Mouse (Mus musculus): ENCODE results near the gene 0610037L13Rik. TPM values are rescaled to one million over a fixed set of nuclear protein-coding genes. Genes with fewer than 3 reads are reported as not detected.

0610037L13Rik gene
- polyA plus RNA-seq, 1 experiment, result not detected

DNA sequence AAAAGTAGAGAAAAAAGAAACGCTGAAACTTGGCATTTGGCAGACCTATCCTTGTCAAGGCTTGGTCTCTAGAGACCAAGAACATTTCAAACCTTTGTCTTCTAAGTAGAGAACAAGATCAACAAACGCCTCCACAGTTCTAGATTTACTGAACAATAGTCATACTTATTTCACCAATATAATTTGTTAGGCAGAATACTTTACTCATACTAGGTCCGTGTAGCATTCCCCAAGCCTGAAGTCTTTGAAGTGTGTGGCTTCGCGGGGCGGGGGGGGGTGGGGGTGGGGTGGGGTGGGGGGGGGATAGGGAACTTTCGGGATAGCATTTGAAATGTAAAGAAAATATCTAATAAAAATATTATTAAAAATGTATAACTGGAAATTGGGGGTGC is 34.2 kb downstream of the 0610037L13Rik start:
- Histone ChIP-seq H3K4me3 (ENCODE audit: insufficient read depth, low read depth, low read length) (0 out of 2 replicates have a peak overlapping the region, but pooled peaks have one; percentile 53), H3K27ac (ENCODE audit: insufficient read depth, low read depth, low read length) (no peak overlapping the region), H3K4me1 (ENCODE audit: control insufficient read depth, insufficient read depth, low read length) (peaks cover 7% of the 10 kb centered on the region; the same call in 1 of the 2 replicates)
- 28% methylated on average over 7 of the region's 7 CpGs for WGBS
- no peak for TF ChIP-seq CTCF (IDR thresholded peaks at IDR 0.05; ENCODE audit: insufficient read depth, low read depth, low read length)
- no peak for TF ChIP-seq POLR2A (IDR thresholded peaks at IDR 0.05; ENCODE audit: insufficient read depth, low read depth, low read length)

DNA sequence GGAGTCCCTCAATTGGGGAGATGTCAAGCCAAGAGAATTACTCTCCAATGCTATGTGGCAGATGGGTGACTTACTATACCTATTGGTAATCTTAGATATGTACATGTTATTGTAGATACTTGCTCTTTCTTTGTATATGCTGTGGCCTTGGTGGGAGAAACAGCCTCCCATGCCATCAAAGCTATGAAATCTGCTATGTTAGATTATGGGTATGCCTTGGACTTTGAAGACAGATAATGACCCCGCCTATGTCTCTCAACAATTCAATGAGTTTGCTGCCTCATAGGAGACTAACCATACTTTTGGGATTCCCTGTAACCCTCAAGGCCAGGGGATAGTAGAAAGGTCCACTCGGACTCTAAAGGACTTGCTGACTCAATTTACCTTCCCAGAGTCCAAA is 38.7 kb downstream of the 0610037L13Rik start:
- H3K4me1 ChIP-seq (ENCODE audit: control insufficient read depth, insufficient read depth, low read length), result peaks cover 3% of the 10 kb centered on the region; the same call in 1 of the 2 replicates
- no peak for TF ChIP-seq POLR2A (IDR thresholded peaks at IDR 0.05; ENCODE audit: insufficient read depth, low read depth, low read length)
- TF ChIP-seq CTCF (IDR thresholded peaks at IDR 0.05; ENCODE audit: insufficient read depth, low read depth, low read length), result no peak
- no peak overlapping the region for H3K27ac ChIP-seq (ENCODE audit: insufficient read depth, low read depth, low read length)
- no peak overlapping the region for H3K4me3 ChIP-seq (ENCODE audit: insufficient read depth, low read depth, low read length)
- 73% methylated on average over 2 of the region's 2 CpGs for WGBS

DNA sequence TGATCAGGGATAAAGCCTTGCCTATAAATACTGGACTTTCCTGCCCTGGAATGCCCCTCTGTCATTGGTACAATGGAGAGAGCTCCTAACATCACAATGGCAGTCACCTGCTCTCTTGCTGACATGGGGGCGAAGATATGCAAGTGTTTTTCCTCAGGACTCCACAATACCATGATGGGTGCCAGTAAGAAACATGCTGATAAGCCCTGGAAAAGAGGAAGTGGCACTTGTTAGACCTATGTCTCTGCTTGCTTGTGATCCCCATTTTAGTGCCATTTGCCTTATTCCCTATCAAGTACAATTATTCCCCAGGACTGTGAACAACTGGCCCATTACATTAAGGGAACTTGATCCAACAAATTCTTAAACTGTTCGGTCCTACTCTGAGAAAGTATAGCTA is 39.1 kb downstream of the 0610037L13Rik start:
- TF ChIP-seq CTCF (IDR thresholded peaks at IDR 0.05; ENCODE audit: insufficient read depth, low read depth, low read length), result no peak
- TF ChIP-seq POLR2A (IDR thresholded peaks at IDR 0.05; ENCODE audit: insufficient read depth, low read depth, low read length), result no peak
- Histone ChIP-seq H3K27ac (ENCODE audit: insufficient read depth, low read depth, low read length) (no peak overlapping the region), H3K4me3 (ENCODE audit: insufficient read depth, low read depth, low read length) (no peak overlapping the region)

DNA sequence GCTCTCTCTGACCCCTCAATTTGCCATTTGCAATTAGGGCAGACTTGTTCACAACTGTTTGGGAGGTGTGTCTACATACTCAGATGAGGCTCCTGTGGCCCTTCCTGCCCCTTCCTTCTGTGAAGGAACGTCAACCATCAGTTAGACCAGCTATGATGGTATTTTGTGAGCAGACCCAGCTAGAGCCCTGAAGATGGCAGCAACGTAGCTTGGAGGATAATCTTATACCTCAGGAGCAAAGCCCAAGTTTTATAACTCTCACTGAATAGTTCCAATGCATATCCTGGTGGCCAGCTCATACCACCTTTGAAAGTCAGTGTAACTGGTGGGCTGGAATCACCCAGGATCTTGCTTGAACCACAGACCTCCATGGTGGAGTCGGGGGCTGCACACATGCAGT is 41.8 kb downstream of the 0610037L13Rik start:
- Histone ChIP-seq H3K4me3 (ENCODE audit: insufficient read depth, low read depth, low read length) (no peak overlapping the region), H3K27ac (ENCODE audit: insufficient read depth, low read depth, low read length) (no peak overlapping the region), H3K4me1 (ENCODE audit: control insufficient read depth, insufficient read depth, low read length) (no peaks in the 10 kb centered on the region)
- WGBS, result 83% methylated on average over 3 of the region's 3 CpGs
- TF ChIP-seq POLR2A (IDR thresholded peaks at IDR 0.05; ENCODE audit: insufficient read depth, low read depth, low read length) (no peak), CTCF (IDR thresholded peaks at IDR 0.05; ENCODE audit: insufficient read depth, low read depth, low read length) (no peak)

More for the DNA sequence above, 39.1 kb downstream of the 0610037L13Rik start:
- H3K4me1 ChIP-seq (ENCODE audit: control insufficient read depth, insufficient read depth, low read length), result no peaks in the 10 kb centered on the region
- WGBS, result 93% methylated on average over 2 of the region's 2 CpGs

DNA sequence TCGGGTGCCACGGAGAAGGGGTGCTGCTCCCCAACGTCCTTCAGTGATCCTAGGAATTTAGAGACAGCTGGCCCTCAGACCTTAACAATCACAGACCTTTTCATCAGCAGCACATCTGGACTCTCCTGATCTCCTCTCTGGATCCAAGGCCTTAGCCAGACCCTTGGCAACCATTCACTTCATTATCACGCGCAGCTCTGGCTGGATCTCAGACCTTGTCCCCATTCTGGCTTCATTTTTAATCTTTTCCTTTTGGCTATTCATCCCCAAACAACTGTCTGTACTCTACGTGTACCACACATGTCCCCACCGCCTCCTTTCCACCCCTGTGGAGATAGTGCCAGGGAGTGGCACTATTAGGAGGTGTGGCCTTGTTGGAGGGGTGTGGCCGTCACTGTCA is 43.6 kb downstream of the 0610037L13Rik start:
- Histone ChIP-seq H3K4me1 (ENCODE audit: control insufficient read depth, insufficient read depth, low read length) (peaks cover 7% of the 10 kb centered on the region; the same call in 1 of the 2 replicates), H3K27ac (ENCODE audit: insufficient read depth, low read depth, low read length) (no peak overlapping the region), H3K4me3 (ENCODE audit: insufficient read depth, low read depth, low read length) (no peak overlapping the region)
- WGBS, result 86% methylated on average over 8 of the region's 8 CpGs
- no peak for TF ChIP-seq CTCF (IDR thresholded peaks at IDR 0.05; ENCODE audit: insufficient read depth, low read depth, low read length)

DNA sequence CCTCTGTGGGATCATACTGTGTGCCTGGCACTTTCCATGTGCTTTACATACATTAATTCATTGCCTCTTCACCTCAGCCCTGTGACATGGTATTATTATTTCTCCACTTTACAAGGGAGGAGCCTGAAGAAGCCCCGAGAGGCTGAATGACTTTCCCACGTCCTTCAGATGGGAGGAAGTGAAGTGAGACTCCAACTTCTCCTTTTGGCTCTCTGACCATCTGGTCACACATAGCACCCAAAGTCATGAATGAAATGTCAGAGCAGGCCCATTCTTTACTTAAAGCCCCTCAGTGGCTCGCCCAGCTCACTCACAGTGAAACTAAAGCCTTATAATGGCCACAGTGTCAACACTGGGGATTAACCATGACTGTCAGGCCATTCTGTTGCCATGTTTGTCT is 45.6 kb downstream of the 0610037L13Rik start:
- Histone ChIP-seq H3K27ac (ENCODE audit: insufficient read depth, low read depth, low read length) (no peak overlapping the region), H3K4me1 (ENCODE audit: control insufficient read depth, insufficient read depth, low read length) (peaks cover 10% of the 10 kb centered on the region; the same call in 1 of the 2 replicates), H3K4me3 (ENCODE audit: insufficient read depth, low read depth, low read length) (no peak overlapping the region)
- TF ChIP-seq CTCF (IDR thresholded peaks at IDR 0.05; ENCODE audit: insufficient read depth, low read depth, low read length) (no peak), POLR2A (IDR thresholded peaks at IDR 0.05; ENCODE audit: insufficient read depth, low read depth, low read length) (no peak)
- 86% methylated on average over 3 of the region's 3 CpGs for WGBS

DNA sequence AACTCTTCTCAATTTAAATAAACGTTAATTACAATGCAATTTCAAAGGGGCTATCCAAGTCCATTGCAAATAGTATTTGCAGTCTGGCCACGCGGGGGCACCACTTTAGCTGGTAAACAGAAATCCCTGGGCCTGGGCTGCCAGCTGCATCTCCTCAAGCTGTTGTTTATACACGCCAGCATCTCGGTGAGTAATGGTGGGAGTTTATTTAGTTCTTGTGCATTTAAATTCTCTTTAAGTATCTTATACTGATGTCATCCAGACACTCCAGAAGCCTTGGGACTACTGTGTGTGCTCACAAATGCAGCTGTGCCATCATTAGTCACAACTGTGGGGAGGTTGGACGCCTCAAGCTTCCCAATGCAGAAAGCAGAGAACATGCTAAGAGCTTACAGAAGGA is 47.7 kb downstream of the 0610037L13Rik start:
- WGBS, result 7% methylated on average over 6 of the region's 6 CpGs
- TF ChIP-seq CTCF (IDR thresholded peaks at IDR 0.05; ENCODE audit: insufficient read depth, low read depth, low read length) (0 out of 2 replicates have a peak, but pooled peaks have one; percentile 21), POLR2A (IDR thresholded peaks at IDR 0.05; ENCODE audit: insufficient read depth, low read depth, low read length) (no peak)

DNA sequence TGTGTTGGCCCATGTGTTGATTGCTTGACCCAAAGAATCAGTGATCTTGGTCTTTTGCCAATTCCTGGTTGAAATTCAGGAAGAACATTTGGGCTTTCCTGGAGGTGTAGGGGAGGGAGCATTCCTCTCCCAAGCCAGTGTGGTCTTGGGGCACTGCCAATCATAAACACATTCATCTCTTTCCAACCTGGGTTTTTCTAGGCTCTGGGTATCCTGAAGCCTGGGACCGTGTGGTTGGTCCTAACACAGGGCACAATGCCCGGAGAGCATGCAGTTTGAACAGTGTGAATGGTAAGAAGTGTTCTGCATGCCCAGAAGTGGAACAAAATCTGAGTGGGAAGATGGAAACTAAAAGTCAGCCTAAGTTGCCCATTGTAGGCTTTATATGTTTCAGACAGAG is 48.5 kb downstream of the 0610037L13Rik start:
- Histone ChIP-seq H3K27ac (ENCODE audit: insufficient read depth, low read depth, low read length) (peak overlapping the region; percentile 73), H3K4me3 (ENCODE audit: insufficient read depth, low read depth, low read length) (no peak overlapping the region), H3K4me1 (ENCODE audit: control insufficient read depth, insufficient read depth, low read length) (peaks cover 10% of the 10 kb centered on the region; the same call in 1 of the 2 replicates)
- TF ChIP-seq POLR2A (IDR thresholded peaks at IDR 0.05; ENCODE audit: insufficient read depth, low read depth, low read length), result no peak
- 51% methylated on average over 2 of the region's 2 CpGs for WGBS

More for the DNA sequence above, 47.7 kb downstream of the 0610037L13Rik start:
- Histone ChIP-seq H3K27ac (ENCODE audit: insufficient read depth, low read depth, low read length) (peak overlapping the region; percentile 73; the same call in 1 of the 2 replicates), H3K4me1 (ENCODE audit: control insufficient read depth, insufficient read depth, low read length) (peaks cover 10% of the 10 kb centered on the region; the same call in 1 of the 2 replicates), H3K4me3 (ENCODE audit: insufficient read depth, low read depth, low read length) (no peak overlapping the region)

DNA sequence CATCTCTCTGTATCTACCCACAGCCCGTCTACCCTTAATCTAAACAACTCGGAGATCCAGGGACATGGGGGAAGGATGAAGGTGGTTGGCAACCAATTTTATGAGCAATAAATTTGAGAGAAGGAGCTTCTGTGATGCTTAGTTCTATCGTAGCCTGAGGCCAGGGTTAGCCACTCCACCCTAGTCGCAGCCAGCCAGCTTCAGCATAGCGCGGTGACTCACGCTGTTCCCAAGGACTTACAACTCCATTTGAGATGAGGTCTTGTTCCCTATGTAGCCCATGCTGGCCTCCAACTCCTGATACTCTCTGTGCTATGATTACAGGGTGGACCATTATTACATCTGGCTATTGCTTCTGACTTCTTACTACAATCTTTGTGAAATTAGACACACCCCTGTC is 53.1 kb downstream of the 0610037L13Rik start:
- 94% methylated on average over 7 of the region's 7 CpGs for WGBS
- Histone ChIP-seq H3K4me3 (ENCODE audit: insufficient read depth, low read depth, low read length) (no peak overlapping the region), H3K27ac (ENCODE audit: insufficient read depth, low read depth, low read length) (no peak overlapping the region), H3K4me1 (ENCODE audit: control insufficient read depth, insufficient read depth, low read length) (peaks cover 6% of the 10 kb centered on the region; the same call in 1 of the 2 replicates)
- TF ChIP-seq CTCF (IDR thresholded peaks at IDR 0.05; ENCODE audit: insufficient read depth, low read depth, low read length) (no peak), POLR2A (IDR thresholded peaks at IDR 0.05; ENCODE audit: insufficient read depth, low read depth, low read length) (no peak)

DNA sequence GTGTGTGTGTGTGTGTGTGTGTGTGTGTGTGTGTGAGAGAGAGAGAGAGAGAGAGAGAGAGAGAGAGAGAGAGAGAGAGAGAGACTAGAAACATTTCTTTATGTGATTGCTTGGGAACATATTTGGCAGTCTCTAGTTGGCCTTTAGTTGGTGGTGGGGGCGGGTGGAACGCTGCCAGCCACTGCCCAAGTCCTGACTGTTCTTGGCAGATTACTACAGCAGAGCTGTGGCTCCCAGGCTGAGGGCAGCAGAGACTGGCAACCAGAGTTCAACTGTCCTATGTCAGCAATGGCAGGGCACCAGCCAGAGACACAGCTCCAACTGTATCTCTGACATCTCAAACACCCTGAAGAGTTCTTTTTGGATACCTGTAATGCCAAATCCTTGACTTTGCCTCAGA is 54.5 kb downstream of the 0610037L13Rik start:
- H3K4me1 ChIP-seq (ENCODE audit: control insufficient read depth, insufficient read depth, low read length), result 0 out of 2 replicates have a peak, but pooled peaks cover 2% of the 10 kb centered on the region
- 28% methylated on average over 2 of the region's 2 CpGs for WGBS
- no peak overlapping the region for H3K27ac ChIP-seq (ENCODE audit: insufficient read depth, low read depth, low read length)
- TF ChIP-seq CTCF (IDR thresholded peaks at IDR 0.05; ENCODE audit: insufficient read depth, low read depth, low read length), result no peak
- no peak overlapping the region for H3K4me3 ChIP-seq (ENCODE audit: insufficient read depth, low read depth, low read length)

Other genes with a start within 250 kb of the 0610037L13Rik start
- gene Dmrtb1, start 205.6 kb upstream of the 0610037L13Rik start, polyA plus RNA-seq (2012; ENCODE audit: insufficient read depth, insufficient read length, low replicate concordance, missing spikeins), result not detected in 2 replicates
- not detected in 2 replicates for gene Lrp8, start 87.6 kb upstream of the 0610037L13Rik start, polyA plus RNA-seq (2012; ENCODE audit: insufficient read depth, insufficient read length, low replicate concordance, missing spikeins)
- gene Magoh, start 10.1 kb upstream of the 0610037L13Rik start, polyA plus RNA-seq (2012; ENCODE audit: insufficient read depth, insufficient read length, low replicate concordance, missing spikeins), result not detected in 2 replicates
- gene Cpt2, start 33.8 kb downstream of the 0610037L13Rik start, polyA plus RNA-seq (2012; ENCODE audit: insufficient read depth, insufficient read length, low replicate concordance, missing spikeins), result not detected in 2 replicates
- gene Slc1a7, start 78.5 kb downstream of the 0610037L13Rik start, polyA plus RNA-seq (2012; ENCODE audit: insufficient read depth, insufficient read length, low replicate concordance, missing spikeins), result not detected in 2 replicates
- not detected in 2 replicates for gene Podn, start 206.6 kb downstream of the 0610037L13Rik start, polyA plus RNA-seq (2012; ENCODE audit: insufficient read depth, insufficient read length, low replicate concordance, missing spikeins)